Mouse (Mus musculus): ENCODE measurements around the gene Syngr2. TPM values are rescaled to one million over a fixed set of nuclear protein-coding genes. Genes with fewer than 3 reads are reported as not detected.
"Not testable (repeated sequence)": the region's sequence is repeated elsewhere in the genome, so short reads cannot be mapped to it uniquely, and the experiment has no call there.

The Syngr2 gene
- polyA plus RNA-seq, 1 experiment = 7.2 TPM

DNA sequence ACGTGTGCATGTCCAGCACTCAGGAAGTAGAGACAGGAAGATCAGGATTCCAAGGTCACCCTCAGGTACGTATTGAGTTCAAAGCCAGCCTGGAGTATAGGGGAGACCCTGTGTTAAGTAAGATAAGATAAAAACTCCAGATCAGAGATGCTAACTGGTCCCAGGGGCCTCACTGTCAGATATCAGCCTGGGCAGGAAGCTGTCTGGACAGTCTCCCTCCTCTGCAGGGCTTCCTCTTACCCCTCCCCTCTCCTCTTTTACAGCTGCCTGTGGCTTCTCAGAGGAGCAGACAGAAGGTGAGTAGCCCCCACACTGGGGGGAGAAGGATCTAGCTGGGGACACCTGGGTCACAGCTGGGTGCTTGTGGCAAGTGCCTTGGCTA is 11.3 kb upstream of the Syngr2 start:
- H3K27me3 ChIP-seq (ENCODE audit: control insufficient read depth) = no peaks in the 10 kb centered on the region
- H3K4me1 ChIP-seq (ENCODE audit: control insufficient read depth) = peaks cover 88% of the 10 kb centered on the region
- peaks cover 77% of the 10 kb centered on the region for H3K36me3 ChIP-seq (ENCODE audit: control insufficient read depth)
- no peaks in the 10 kb centered on the region for H3K9me3 ChIP-seq (ENCODE audit: control insufficient read depth, low read length)
- TF ChIP-seq TAL1 (IDR thresholded peaks at IDR 0.05; ENCODE audit: low read length) (no peak), GATA1 (IDR thresholded peaks at IDR 0.05; ENCODE audit: low read length) (no peak)
- peak overlapping the region; percentile 74 for H3K4me3 ChIP-seq (replicated peaks)

DNA sequence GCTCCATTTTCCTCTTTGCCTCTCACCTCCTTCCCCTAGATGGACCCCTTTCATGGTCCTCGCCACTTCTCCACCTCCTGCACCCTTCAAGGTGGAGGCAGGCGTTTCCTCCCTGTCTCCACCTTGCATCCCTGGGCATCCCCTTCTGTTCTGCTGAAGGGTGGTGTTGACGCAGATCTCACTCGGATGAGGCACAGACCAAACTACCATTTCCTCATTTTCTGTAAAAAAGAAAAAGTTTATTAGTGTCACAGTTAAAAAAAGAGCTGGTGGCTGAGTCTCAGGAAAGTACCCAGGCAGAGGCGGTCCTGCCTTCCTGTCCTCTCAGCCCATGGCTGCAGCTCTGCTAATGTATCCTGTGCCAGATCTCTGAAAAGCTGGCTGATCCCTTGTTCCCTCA is 10.3 kb upstream of the Syngr2 start:
- Histone ChIP-seq H3K27me3 (ENCODE audit: control insufficient read depth) (no peaks in the 10 kb centered on the region), H3K36me3 (ENCODE audit: control insufficient read depth) (peaks cover 79% of the 10 kb centered on the region), H3K4me1 (ENCODE audit: control insufficient read depth) (peaks cover 89% of the 10 kb centered on the region), H3K9me3 (ENCODE audit: control insufficient read depth, low read length) (no peaks in the 10 kb centered on the region), H3K4me3 (replicated peaks) (peak overlapping the region; percentile 74)
- TF ChIP-seq GATA1 (IDR thresholded peaks at IDR 0.05; ENCODE audit: low read length) (no peak), TAL1 (IDR thresholded peaks at IDR 0.05; ENCODE audit: low read length) (no peak)

DNA sequence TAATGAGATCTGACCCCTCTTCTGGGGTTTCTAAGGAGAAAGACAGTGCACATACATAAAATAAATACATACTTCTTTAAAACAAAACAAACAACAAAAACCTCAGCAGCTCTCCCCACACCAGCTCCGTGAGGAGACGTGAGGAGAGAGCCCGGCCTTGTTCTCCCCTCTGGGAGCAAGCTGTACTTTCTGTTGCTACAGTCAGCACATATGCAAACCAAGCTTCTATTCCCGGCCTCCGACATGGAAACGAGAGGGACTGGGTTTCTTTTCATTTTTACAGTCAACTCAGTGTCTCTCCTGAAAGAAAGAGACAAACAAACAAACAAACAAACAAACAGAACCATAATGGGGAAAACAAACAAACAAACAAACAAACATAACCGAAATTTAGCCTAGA is 9.4 kb upstream of the Syngr2 start:
- H3K27me3 ChIP-seq (ENCODE audit: control insufficient read depth) = no peaks in the 10 kb centered on the region
- peaks cover 87% of the 10 kb centered on the region for H3K4me1 ChIP-seq (ENCODE audit: control insufficient read depth)
- no peaks in the 10 kb centered on the region for H3K9me3 ChIP-seq (ENCODE audit: control insufficient read depth, low read length)
- peak overlapping the region; percentile 74 for H3K4me3 ChIP-seq (replicated peaks)
- TF ChIP-seq TAL1 (IDR thresholded peaks at IDR 0.05; ENCODE audit: low read length) = no peak
- no peak for TF ChIP-seq GATA1 (IDR thresholded peaks at IDR 0.05; ENCODE audit: low read length)
- peaks cover 81% of the 10 kb centered on the region for H3K36me3 ChIP-seq (ENCODE audit: control insufficient read depth)

DNA sequence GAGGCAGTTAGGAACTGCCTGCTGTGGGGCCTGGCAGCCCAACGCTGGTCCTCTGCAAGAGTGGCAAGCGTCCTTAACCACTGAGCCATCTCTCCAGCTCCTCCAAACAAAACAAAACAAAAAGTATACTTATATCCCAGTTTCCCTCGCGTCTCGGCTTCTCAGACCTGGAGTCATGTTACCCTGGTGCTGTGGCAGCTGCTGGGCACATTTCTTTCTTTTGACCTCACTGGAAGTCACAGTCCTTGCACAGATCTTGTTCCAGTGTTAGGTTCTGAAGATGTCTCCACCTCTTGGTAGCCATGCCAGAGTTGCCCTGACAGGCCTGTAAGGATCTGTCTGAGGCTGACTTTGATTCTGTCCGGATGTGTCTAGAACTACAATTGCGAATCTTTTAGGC is 7.8 kb upstream of the Syngr2 start:
- TF ChIP-seq TAL1 (IDR thresholded peaks at IDR 0.05; ENCODE audit: low read length) (no peak), GATA1 (IDR thresholded peaks at IDR 0.05; ENCODE audit: low read length) (no peak)
- no peaks in the 10 kb centered on the region; the same call in 1 of the 2 replicates for H3K27me3 ChIP-seq (ENCODE audit: control insufficient read depth)
- peaks cover 88% of the 10 kb centered on the region for H3K4me1 ChIP-seq (ENCODE audit: control insufficient read depth)
- H3K36me3 ChIP-seq (ENCODE audit: control insufficient read depth) = peaks cover 90% of the 10 kb centered on the region
- H3K9me3 ChIP-seq (ENCODE audit: control insufficient read depth, low read length) = no peaks in the 10 kb centered on the region
- peak overlapping the region; percentile 74 for H3K4me3 ChIP-seq (replicated peaks)

DNA sequence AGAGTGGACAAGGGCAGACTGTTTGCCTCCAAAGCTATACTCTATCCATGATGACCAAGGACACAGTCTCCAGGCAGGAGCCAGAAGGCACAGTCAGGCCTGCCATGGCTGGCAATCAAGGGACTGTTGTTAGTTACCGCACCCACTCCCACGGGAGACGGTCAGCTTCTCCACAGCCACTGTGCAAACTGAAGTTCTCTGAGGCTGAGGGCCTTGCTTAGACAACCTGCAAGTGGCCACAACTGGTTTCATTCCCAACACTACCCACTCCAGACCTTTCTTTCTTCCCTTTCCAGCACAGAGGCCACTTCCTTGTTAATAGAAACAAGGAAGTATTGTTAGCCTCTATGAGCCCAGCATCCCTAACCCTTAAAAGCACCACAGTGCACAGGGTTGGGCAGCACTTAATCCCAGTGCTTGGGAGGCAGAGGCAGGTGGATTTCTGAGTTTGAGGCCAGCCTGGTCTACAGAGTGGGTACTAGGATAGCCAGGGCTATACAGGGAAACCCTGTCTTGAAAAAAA is 6.2 kb upstream of the Syngr2 start:
- peaks cover 90% of the 10 kb centered on the region for H3K4me1 ChIP-seq (ENCODE audit: control insufficient read depth)
- no peak for TF ChIP-seq TAL1 (IDR thresholded peaks at IDR 0.05; ENCODE audit: low read length)
- peaks cover 100% of the 10 kb centered on the region for H3K36me3 ChIP-seq (ENCODE audit: control insufficient read depth)
- H3K27me3 ChIP-seq (ENCODE audit: control insufficient read depth) = no peaks in the 10 kb centered on the region; the same call in 1 of the 2 replicates
- H3K4me3 ChIP-seq (replicated peaks) = peak overlapping the region; percentile 74
- H3K9me3 ChIP-seq (ENCODE audit: control insufficient read depth, low read length) = no peaks in the 10 kb centered on the region

DNA sequence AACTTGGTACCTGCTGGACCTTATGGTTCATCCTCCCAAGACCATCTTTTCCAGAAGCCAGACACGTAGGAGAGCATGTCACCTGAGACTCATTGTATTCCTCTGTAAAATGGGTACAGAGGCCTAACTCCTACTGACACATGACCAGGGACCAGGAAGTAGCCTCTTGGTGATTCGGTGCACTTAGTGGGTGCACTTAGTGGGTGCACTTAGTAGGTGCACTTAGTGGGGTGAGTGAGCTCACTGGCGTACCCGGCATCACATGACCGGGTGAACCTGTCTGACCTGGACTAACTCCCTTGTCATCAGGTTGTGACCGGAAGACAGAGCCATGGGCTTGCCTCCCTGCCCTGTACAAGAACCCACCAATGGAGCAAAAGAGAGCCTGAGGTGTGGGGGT is 2.7 kb upstream of the Syngr2 start:
- H3K4me1 ChIP-seq (ENCODE audit: control insufficient read depth) = peaks cover 91% of the 10 kb centered on the region
- H3K9me3 ChIP-seq (ENCODE audit: control insufficient read depth, low read length) = no peaks in the 10 kb centered on the region
- no peak overlapping the region for H3K4me3 ChIP-seq (replicated peaks)
- H3K27me3 ChIP-seq (ENCODE audit: control insufficient read depth) = no peaks in the 10 kb centered on the region; the same call in 1 of the 2 replicates
- TF ChIP-seq GATA1 (IDR thresholded peaks at IDR 0.05; ENCODE audit: low read length) (no peak), TAL1 (IDR thresholded peaks at IDR 0.05; ENCODE audit: low read length) (no peak)
- peaks cover 100% of the 10 kb centered on the region for H3K36me3 ChIP-seq (ENCODE audit: control insufficient read depth)

DNA sequence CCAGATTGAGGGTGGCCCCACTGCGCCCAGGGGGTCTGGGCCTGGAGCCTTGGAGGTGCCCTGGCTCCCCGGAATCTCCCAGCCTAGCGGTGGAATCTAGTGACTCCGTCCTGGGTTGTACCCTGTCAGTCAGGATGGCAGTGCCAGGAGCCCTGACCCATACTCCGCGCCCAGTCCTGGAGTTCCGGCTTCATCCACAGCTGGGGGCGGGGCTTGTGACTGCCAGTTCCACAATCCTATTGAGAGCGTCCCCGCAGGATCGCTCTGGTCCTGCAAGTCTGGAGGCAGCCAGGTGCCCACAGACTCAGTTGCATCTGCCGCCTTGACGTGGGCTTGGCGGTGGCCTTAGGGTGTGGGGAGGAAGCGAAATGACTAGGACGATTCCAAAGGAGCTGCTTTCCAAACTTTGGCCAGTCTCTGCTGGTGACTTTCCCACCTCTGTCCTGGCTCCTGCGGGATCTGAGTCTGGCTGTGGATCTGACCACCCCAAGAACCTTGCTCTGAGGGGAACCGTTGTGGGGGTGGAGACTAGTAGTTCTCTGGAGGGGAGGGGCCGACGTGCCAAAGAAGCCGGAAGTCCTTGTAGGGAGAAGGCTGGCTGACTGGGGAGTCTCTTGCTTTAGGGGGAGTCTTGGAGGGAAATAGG is 1.1 kb downstream of the Syngr2 start:
- TF ChIP-seq TAL1 (IDR thresholded peaks at IDR 0.05; ENCODE audit: low read length) = no peak
- TF ChIP-seq GATA1 (IDR thresholded peaks at IDR 0.05; ENCODE audit: low read length) = no peak
- H3K27me3 ChIP-seq (ENCODE audit: control insufficient read depth) = no peaks in the 10 kb centered on the region; the same call in 1 of the 2 replicates
- peaks cover 90% of the 10 kb centered on the region for H3K4me1 ChIP-seq (ENCODE audit: control insufficient read depth)
- H3K36me3 ChIP-seq (ENCODE audit: control insufficient read depth) = peaks cover 100% of the 10 kb centered on the region
- no peaks in the 10 kb centered on the region for H3K9me3 ChIP-seq (ENCODE audit: control insufficient read depth, low read length)
- peak overlapping the region; percentile 77 for H3K4me3 ChIP-seq (replicated peaks)

DNA sequence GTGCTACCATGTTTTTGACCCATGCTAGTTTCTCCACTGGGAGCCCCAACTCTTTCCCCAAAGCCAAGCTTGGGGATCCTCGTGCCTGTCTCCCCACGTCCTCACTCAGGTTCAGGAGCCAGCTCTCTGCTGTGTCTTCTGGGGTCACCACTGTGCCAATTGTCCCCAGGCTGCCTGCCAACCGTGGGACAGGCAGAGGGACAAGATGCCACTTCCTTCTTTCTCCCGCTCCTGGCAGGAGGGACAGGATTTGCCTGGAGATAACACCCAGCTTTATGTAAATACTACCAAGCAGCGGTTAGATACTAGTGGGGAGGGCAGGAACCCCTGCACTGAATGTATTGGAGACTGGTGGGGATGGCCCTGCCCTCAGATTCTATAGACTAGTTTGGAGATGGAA is 4.4 kb downstream of the Syngr2 start:
- TF ChIP-seq GATA1 (IDR thresholded peaks at IDR 0.05; ENCODE audit: low read length) (no peak), TAL1 (IDR thresholded peaks at IDR 0.05; ENCODE audit: low read length) (no peak)
- no peaks in the 10 kb centered on the region for H3K27me3 ChIP-seq (ENCODE audit: control insufficient read depth)
- peaks cover 100% of the 10 kb centered on the region for H3K36me3 ChIP-seq (ENCODE audit: control insufficient read depth)
- H3K4me1 ChIP-seq (ENCODE audit: control insufficient read depth) = peaks cover 86% of the 10 kb centered on the region
- no peak overlapping the region for H3K4me3 ChIP-seq (replicated peaks)
- H3K9me3 ChIP-seq (ENCODE audit: control insufficient read depth, low read length) = no peaks in the 10 kb centered on the region

DNA sequence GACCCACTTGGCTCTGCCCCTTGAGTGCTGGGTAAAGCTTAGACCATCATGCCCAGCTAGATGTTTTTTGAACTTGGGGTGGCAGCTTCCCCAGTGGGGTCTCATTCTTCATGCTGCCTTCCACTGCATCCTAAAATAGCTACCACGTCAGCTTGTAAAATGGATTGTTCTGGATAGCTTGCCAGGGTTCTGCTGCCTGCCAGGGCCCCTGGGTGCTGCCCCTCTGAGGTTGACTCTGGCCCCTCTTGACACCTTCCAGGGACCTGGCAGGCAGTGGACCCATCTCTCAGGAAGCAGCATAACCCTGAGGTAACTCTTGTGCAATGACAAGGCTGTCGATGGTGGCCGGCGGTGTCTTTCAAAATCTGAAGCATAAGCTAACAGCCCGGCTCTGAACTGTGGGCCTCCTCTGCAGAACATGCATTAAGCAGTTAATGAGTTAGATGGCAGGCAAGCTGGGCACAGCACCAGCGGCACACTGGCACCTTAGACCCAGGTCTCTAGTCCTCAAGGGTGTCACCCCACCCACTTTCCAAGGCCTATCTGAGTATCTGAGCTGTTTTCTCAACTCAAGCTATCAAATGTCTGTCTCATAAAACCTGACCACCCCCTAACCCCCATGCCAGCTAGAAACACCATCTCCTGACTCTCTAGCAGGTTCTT is 5.4 kb downstream of the Syngr2 start:
- Histone ChIP-seq H3K27me3 (ENCODE audit: control insufficient read depth) (no peaks in the 10 kb centered on the region), H3K4me1 (ENCODE audit: control insufficient read depth) (peaks cover 86% of the 10 kb centered on the region), H3K36me3 (ENCODE audit: control insufficient read depth) (peaks cover 100% of the 10 kb centered on the region), H3K9me3 (ENCODE audit: control insufficient read depth, low read length) (no peaks in the 10 kb centered on the region), H3K4me3 (replicated peaks) (no peak overlapping the region)
- no peak for TF ChIP-seq TAL1 (IDR thresholded peaks at IDR 0.05; ENCODE audit: low read length)
- TF ChIP-seq GATA1 (IDR thresholded peaks at IDR 0.05; ENCODE audit: low read length) = no peak

DNA sequence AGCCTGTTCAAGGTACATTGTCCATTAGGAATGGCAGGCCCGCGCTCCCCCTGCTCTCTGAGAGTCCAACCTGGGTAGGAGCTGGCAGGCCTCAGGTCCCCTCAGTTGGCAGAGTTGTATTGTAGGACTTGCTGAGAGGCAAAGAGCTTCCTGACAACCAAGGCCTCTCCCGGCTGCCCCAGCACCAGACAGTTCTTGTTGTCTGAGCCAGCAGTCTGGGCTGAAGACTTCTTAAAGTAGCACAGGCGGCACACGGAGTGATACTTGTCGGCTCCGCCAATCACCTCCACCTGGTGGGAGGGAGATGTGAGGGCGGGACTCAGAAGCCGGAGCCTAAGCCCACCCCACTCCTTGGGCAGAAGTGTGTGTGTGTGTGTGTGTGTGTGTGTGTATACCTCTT is 6.4 kb downstream of the Syngr2 start:
- not testable (repeated sequence) for H3K4me3 ChIP-seq (replicated peaks); H3K9me3 ChIP-seq (ENCODE audit: control insufficient read depth, low read length); H3K27me3 ChIP-seq (ENCODE audit: control insufficient read depth)
- peaks cover 100% of the 10 kb centered on the region for H3K36me3 ChIP-seq (ENCODE audit: control insufficient read depth)
- peaks cover 82% of the 10 kb centered on the region for H3K4me1 ChIP-seq (ENCODE audit: control insufficient read depth)
